Mouse (Mus musculus) Muller cell, postnatal 12 days (primary cell): Measurements from ENCODE around the gene Arhgef17.
"Not testable (repeated sequence)": the region's sequence is repeated elsewhere in the genome, so short reads cannot be mapped to it uniquely, and the experiment has no call there.

ENCODE experiments used
- DNase-seq: peaks from one replicate; pipeline ENCODE4 v3.0.0-alpha.2; 2015; ENCODE audit errors: inconsistent ontology term

Gene Arhgef17

GRCm38 (mm10) chr7:100846033-100846432 lies 85.9 kb downstream of the Arhgef17 start:
- DNase-seq: not testable (repeated sequence)

DNA sequence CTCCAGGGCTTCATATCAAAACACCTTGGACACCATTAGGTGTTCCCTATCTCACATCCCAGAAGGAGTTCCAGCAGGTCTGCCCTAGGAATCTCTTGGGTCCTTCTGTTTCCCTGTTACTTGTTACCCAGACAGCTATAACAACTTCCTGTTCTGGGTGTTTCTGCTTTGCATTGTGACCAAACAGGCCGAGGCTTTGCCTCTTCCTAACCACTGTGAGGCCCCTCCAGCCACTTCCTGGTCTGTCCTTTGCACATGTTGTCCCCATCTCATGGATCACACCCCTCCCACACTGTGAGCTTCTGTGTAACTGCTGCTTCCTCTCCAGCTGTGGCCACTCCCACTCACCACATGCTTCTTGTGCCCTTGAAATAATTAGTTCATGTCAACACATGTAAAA lies 86.5 kb downstream of the Arhgef17 start:
- no peak for DNase-seq

- DNase-seq: no peak
Measured at GRCm38 (mm10) chr7:100845026-100845400, 86.9 kb downstream of the Arhgef17 start.

DNA sequence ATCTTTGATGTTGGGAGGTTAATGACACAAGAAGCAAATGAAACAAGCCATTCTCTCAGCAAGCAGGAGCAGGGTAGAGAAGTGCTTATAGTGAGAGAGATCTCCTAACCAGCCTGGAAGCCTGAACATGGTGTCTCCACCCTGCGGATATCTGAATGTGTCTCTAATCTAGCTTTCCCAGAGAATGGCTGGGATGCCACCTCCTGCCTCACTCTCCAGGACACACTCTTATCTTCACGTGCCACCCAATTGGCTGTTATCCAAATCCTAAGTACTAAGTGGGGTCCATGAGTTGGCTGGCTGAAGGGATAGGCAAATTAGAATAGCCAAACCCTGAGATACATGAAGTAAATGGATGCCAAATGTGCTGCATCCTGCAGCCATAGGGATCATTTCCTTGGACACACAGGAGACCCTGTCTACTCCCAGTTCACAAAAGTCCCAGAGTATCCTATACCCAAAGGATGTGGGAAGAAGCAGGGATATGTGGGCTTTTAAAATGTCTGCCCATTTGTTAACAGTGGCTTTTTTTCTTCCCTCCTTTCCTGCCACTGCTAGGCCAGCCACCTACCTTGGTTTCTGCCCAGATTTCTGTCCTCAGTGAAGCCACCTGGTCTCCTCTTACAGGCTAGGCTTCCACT lies 87.4 kb downstream of the Arhgef17 start:
- no peak for DNase-seq

GRCm38 (mm10) chr7:100843866-100844265 lies 88.0 kb downstream of the Arhgef17 start:
- DNase-seq: no peak

DNA sequence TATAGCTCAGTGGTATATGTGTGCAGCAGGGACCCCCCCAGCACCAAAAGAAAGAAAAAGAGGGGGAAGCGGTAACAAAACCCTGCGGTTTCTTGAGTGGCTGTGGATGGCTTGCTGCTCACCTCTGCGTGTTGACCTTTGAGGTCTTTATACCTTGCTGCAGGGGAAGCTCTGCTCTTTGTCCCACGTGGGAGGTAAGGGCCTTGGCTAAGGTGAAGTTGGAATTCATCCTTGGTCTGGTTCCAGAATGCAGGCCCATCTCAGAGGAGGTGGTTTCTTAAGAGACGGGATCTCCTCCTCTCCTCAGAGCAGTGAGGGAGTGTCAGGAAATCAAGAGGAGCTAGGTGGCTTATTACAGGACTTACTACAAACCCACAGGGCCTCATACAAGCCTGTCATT lies 89.7 kb downstream of the Arhgef17 start:
- DNase-seq: no peak

GRCm38 (mm10) chr7:100841608-100842007 lies 90.3 kb downstream of the Arhgef17 start:
- no peak for DNase-seq

DNA sequence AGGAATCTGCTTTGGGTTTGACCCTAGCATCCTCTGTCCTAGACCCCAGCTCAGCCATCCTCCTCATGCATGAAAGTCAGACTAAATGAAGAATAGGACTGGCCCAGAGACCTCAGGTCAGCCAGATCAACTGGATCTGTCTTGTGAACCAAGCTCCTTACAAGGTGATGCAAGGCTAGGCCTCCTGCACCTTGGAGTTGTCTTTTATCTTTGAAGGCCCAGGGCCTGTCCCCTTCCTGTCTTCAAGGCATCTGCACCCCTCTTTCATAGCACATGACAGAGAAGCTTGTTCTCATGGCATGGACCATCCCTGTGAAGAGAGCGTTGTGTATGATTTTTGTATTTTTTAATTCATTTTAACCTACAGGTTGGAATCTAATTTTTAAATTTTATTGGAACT lies 91.0 kb downstream of the Arhgef17 start:
- no peak for DNase-seq

- peak; percentile 84 for DNase-seq
Measured at GRCm38 (mm10) chr7:100839632-100840402, 92.1 kb downstream of the Arhgef17 start.

GRCm38 (mm10) chr7:100837701-100838100 lies 94.2 kb downstream of the Arhgef17 start:
- DNase-seq: no peak

DNA sequence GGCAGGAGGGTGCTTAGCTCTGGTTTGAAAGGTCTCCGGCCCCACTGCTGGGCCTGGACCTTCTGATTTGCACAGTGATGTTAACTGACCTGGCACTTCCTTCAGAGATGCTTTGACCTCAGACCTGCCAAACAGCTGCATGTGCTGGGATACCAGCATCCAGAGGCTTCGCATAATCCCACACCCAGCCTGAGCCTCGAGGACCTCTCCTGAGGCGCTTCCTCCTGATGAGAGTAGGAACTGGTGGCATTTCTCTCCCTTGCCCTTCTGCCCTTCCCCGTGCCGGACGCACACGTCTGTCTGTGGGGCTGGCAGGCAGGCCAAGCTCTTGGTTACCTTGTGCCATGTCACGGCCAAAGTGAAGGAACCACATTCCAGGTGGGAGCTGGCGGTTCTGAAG lies 95.2 kb downstream of the Arhgef17 start:
- DNase-seq: no peak

- DNase-seq: no peak
Measured at GRCm38 (mm10) chr7:100835711-100836110, 96.2 kb downstream of the Arhgef17 start.

- DNase-seq: no peak
Measured at GRCm38 (mm10) chr7:100835168-100835567, 96.7 kb downstream of the Arhgef17 start.

GRCm38 (mm10) chr7:100833859-100834258 lies 98.0 kb downstream of the Arhgef17 start:
- no peak for DNase-seq

- no peak for DNase-seq
Measured at GRCm38 (mm10) chr7:100828549-100828948, 103.4 kb downstream of the Arhgef17 start.

DNA sequence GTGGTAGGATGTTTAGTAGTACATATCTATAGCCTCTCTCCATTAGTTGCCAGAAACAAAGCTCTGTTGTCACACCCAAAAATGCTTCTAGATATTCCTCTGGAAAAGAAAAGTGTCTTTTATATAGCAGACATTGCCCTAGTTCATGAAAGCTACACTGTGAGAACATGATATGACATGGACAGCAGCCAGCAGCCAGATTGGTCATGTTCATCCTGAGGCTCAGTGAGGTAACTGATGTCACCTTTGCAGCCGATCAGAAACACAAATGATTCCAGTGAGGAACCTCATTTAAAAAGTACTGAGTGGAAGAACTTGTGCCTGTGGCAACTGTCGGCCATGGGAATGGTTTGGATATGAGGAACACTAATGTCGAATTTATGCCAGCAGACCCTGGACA lies 107.2 kb downstream of the Arhgef17 start:
- no peak for DNase-seq
